Mouse (Mus musculus) thymus, postnatal 25 days (tissue): ENCODE results near the gene Tank.
A peak's percentile ranks its signal among the peaks of the same experiment; 100 is the strongest.

Experiments used
- DNase-seq: peaks from one replicate; pipeline ENCODE4 v3.0.0; 2022

Gene Tank

DNA sequence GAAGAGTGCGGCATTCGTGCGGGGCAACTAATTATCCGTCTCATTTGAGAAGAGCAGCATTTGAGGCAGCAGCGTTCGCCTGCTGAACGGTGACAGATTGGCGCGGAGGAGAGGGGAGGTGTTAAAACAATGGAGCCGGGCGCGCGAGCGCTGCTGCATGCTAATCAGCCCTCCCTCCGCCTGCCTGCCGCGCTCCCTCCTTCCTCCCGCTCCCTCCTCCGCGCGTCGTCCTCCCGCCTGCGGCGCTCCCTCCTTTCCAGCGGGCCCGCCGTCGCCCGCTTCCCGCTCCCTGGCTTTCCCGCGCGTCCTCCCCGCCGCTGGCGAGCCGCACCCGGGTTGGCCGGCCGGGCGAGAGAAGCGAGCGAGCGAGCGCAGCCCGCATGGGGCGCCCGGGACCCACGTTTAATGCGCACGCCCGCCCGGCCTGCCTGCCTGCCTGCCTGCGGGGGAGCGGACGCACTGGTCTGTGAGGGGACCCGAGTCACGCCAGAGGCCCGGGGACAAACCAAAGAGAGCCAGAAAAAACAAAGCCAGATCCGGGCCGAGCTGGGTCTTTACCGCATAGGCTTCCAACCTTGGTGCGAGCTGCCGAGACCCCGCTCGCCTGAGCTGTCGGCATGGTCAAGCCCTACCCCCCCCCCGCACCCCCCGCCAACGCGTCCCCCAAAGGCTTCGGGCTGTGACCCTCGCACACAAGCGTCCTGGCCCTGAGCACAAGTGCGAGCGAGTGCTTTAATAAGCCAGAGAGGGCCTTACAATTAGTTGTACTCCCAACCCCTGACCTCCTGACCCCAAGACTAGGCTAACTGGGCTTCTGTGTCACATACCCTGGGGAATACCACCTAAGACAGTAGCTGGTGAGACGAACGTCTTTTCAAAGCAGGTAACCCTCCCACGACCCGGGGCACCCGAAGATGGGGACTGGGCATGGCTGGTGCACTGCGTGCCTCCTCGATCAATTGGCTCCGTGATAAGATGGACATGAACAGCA is 78.3 kb downstream of the Tank start:
- peak; percentile 49 for DNase-seq

DNA sequence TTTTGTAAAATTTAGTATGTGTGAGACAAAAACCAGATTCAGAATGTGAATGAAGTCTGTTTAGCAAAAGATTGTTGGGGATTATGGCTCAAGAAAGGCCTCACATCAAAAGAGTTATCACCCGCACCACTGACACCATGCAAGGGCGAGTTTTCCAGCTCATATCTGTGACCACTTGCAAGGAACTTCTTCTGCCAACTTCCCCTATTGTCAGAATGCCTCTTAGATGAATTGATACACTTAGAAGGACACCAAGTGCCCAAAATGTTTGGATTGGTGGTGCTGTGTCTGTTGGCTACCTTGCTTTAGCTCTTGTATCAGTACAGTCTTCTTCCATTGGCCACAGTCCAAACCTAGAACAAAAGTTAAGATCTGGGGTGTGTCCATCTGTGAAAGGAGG is 80.9 kb downstream of the Tank start:
- no peak for DNase-seq

DNA sequence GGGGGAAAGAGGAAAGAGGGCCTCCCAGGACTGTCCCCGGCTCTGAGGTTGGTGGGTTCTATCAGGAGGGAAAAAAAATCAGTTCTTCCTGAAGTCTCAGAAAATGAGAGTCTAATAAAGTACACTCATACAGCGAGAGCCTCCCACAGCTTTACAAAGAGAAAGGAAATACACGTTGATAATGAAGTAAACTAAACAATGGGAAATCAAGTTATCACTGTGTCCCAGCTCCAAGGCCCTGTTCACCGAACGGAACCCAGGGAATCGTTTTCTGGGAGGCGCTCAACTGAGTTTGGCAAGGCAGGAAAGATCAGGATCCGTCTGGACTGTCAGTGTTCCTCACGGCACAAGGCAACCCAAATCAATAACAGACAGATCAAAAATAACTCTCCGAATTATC is 84.4 kb downstream of the Tank start:
- no peak for DNase-seq

DNA sequence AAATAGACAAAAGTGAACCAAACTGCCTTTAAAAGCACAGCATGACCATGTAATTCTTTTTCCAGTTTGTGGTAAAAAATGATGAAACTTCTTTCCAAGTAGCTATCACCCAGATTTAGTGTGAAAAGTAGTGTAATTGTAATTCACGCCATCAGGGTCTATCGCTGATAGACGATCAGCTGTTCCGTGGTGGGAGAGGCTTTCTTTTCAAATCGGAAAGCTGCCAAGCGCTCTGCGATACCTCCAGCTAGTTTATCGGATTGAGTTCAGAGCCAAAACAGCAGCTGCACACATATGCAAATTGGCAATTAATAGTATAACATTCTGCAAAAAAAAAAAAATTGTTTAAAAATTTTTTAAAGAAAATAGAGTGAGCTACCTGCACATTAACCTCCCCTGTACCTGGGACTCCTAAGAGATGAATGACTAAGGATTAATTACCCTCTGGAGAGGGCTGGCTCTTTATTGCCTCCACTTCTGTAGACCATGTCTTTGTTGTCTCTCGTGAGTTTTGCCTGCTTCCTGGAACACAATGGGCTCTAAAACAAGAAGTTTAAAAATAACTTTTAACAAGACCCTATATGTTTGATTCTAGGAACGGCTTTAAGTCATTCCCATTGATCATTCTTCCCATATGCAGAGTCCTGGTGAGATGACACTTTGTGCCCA is 85.3 kb downstream of the Tank start:
- DNase-seq: no peak

DNA sequence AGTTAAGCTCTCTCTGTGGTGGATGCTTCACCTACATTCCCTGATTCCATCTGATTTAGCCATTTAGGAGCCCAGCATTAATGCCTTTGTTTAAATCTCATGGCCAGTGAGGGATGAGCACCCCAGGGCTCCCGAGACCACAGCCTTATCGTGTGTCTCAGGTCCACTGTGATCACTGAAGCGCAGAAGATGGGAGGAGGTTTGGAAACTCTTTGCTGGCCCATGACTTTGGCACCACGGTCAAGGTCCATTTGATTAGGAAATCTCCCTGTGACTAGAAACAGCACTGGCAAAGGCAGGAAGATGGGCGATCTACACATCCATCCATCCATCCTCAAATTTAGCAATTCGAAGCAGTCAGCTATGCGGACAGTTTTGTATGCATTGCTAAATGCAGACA is 89.0 kb downstream of the Tank start:
- no peak for DNase-seq

DNA sequence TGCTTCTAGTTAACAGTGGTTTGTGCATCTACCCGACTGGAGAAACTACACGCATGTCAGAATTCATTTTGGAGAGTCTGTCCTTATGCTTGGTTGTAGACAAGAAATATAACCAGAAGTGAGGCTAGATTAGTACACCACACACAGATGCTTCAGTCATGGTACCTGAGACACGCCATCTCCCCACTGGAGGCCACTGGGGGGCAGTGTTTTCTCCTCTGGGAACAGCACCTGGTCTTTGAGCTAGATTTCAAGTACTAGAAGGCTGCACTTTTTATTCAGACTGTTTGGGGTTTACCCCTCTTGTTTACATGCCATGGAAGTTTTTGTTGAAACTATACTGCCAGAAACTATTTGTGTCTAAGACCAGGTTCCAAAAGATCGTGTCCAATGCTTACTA is 89.9 kb downstream of the Tank start:
- DNase-seq: peak; percentile 71

DNA sequence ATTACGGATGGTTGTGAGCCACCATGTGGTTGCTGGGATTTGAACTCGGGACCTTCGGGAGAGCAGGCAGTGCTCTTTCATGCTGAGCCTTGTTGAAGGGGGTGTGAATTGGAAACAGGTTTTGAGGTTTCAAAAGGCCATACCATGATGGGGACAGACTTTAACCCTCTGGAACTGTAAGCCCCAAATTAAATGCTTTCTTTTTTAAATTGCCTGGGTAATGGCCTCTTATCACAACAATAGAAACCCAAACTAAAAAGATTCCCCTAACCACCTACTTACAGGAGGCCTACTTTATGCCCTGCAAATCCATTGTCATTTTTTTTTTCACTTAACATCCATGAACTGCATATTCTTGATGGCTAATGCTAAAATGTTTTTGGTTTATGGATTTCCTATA is 96.2 kb downstream of the Tank start:
- no peak for DNase-seq

DNA sequence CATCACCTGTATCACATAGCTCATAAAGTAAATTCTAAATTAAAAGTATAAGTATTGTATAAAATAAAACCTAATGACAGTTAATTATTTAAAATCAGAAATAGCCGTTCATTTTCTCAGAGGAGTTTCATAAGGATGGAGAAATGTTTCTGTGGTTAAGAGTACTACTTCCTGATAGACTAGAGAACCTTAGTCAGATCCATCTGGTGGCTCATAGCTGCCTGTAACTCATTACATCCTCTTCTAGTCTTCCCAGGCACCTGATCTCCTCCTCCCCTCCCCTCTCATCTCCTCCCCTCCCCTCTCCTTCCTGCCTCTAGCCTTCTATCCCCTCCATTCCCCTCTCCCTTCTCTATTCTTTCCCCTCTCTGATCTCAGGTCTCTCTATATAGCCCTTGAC is 103.2 kb downstream of the Tank start:
- no peak for DNase-seq

DNA sequence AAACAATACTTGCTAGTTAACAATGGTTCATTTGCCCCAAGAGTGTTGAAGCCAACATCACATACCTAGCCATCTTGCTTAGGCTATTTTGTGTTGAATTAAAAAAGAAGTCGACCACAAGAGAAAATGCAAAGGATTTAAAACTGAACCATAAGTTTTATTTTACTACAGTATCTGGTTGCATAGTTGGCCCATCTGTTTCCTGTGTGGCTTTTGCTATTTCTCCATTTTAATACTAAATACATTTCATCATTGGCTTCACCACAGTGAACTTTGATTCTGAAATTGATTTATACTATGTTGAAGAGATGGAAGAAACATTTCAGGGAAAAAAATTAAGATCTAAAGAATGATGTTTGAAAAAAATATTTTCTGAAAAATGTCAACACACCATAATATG is 108.1 kb downstream of the Tank start:
- DNase-seq: no peak

DNA sequence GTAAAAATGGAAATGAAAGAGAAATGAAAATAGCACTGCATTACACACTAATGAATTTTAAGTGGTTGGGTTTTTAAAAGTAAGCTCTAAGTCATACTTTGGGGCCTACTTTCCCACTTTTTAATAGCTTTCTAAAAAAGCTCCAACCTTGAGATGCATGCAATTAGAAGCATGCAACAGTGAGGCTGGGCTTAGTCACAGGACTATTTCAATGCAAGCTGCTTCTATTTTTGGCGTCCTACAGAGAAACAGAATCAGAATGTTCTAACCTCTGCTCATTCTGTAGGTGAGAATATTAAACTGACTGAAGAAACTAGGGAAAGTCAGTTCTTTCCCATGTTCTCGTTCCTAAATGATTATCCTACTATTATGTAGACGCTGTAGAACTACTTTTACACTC is 110.7 kb downstream of the Tank start:
- no peak for DNase-seq
